Mouse (Mus musculus) midbrain, embryonic 10.5 days (tissue): ENCODE measurements at regions not wholly inside any gene's neighbourhood (a gene's known extent, or its start where the extent isn't known, plus 50 kb on each side); places are given as distances from the start of the nearest gene placed in this dataset.

Experiments
- DNase-seq: peaks from one replicate; pipeline ENCODE4 v3.0.0-alpha.2; 2017; ENCODE audit warnings: low spot score
- H3K27ac ChIP-seq: fragments of 300-500 bp; sonication (generic); replicated peaks from 2 replicates; pipeline ENCODE4 v1.5.1; 2016; ENCODE audit warnings: mild to moderate bottlenecking
- H3K27me3 ChIP-seq: fragments of 300-500 bp; sonication (generic); 2 replicates; pipeline ENCODE4 v1.6.1; 2016; ENCODE audit warnings: low read depth, mild to moderate bottlenecking; ENCODE audit not compliant: poor library complexity, severe bottlenecking
- H3K36me3 ChIP-seq: fragments of 300-500 bp; sonication (generic); 2 replicates; pipeline ENCODE4 v1.6.1; 2016; ENCODE audit warnings: mild to moderate bottlenecking, moderate library complexity
- H3K4me1 ChIP-seq: fragments of 300-500 bp; sonication (generic); 2 replicates; pipeline ENCODE4 v1.6.1; 2016
- H3K4me3 ChIP-seq: fragments of 300-500 bp; sonication (generic); 2 replicates; pipeline ENCODE4 v1.5.1; 2016; ENCODE audit warnings: mild to moderate bottlenecking, moderate library complexity
- H3K9me3 ChIP-seq: fragments of 300-500 bp; sonication (generic); replicated peaks from 2 replicates; pipeline ENCODE4 v1.6.1; 2016; ENCODE audit warnings: mild to moderate bottlenecking
- WGBS: fragments of 180-500 bp; shearing (Covaris S2); methylation state at CpG from one replicate; pipeline ENCODE4 v1.1.7; 2016; 5-methylcytosine and 5-hydroxymethylcytosine counted together

DNA sequence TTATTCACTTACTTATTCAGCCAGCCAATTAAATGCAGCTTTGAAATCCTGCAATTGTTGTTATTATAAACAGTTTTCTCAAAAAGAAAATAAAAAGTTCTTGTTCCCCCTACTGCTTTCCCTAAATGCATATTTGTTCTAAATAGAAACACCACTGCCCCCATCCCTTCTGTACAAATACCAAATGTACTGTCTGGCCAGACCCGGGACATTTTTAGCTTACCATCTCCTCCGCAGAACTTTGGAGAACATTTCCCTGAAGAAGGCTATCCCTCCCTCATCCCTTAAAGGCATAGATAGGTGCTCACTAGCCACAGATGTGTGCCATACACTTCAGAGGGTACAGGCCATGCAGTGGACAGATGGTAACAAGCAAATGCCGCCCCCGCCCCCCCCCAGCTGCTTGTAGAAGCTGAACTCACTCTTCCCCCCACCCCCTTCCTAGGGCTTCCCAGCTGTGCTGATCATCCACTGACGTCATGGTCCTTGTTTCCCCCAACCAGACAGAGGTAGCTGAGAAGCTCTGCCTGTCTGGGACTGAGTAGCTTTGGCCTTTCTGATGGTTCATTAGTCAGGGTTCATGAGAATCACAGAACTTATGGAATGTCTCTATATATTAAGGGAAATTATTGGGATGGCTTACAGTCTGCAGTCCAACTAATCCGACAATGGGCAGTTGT, 98.9 kb upstream of the Rbpj start:
- 86% methylated on average over 6 of the region's 6 CpGs for WGBS
- H3K27ac ChIP-seq: no peak overlapping the region

DNA sequence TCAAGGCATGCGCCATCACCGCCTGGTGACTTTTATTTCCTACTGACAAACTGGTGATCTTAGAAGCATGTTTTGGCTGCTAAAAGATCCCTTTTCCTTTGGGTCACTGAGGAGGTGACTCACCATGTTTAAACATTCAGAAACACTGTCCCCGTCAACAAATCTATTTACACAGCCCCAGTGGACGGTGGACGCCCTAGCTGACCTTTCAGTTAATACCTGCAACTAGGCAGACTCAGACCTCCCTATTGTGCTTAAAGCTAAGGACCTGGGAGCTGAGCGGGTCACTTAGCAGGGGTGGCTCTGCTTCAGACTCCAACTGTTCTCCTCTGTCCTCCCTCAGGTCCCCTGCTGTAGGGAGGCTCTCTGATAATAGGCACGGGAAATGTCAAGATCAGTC, 95.7 kb upstream of the Rbpj start:
- DNase-seq: no peak
- Histone ChIP-seq H3K27ac (no peak overlapping the region), H3K36me3 (no peaks in the 10 kb centered on the region), H3K4me1 (no peaks in the 10 kb centered on the region), H3K27me3 (no peaks in the 10 kb centered on the region), H3K4me3 (no peak overlapping the region), H3K9me3 (no peaks in the 10 kb centered on the region)
- 77% methylated on average over 7 of the region's 7 CpGs for WGBS

More for the DNA sequence above, 98.9 kb upstream of the Rbpj start:
- no peak for DNase-seq
- Histone ChIP-seq H3K4me1 (no peaks in the 10 kb centered on the region), H3K4me3 (no peak overlapping the region), H3K9me3 (no peaks in the 10 kb centered on the region), H3K36me3 (no peaks in the 10 kb centered on the region), H3K27me3 (no peaks in the 10 kb centered on the region)

DNA sequence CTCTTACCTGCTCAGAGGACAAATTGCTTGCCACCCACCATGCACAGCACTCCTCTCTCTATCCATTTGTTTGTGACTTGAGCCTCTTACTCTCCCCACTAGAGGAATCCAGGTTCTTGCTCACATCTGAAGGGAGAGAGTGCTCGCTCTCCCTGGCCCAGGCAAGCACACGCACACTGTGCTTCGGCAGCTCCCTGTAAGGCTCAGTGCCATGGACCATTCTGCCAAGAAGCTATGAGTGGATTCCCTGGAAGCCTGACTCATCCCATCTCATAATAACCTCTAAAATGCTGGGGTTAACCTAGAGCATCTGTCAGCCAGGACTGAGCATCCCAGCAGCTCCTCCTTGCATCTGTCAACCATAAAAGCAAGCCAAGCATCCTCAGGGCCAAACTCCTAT, 94.3 kb upstream of the Rbpj start:
- DNase-seq: no peak
- Histone ChIP-seq H3K36me3 (no peaks in the 10 kb centered on the region), H3K4me1 (no peaks in the 10 kb centered on the region), H3K9me3 (no peaks in the 10 kb centered on the region), H3K27ac (no peak overlapping the region), H3K27me3 (no peaks in the 10 kb centered on the region), H3K4me3 (no peak overlapping the region)
- 88% methylated on average over 3 of the region's 3 CpGs for WGBS

DNA sequence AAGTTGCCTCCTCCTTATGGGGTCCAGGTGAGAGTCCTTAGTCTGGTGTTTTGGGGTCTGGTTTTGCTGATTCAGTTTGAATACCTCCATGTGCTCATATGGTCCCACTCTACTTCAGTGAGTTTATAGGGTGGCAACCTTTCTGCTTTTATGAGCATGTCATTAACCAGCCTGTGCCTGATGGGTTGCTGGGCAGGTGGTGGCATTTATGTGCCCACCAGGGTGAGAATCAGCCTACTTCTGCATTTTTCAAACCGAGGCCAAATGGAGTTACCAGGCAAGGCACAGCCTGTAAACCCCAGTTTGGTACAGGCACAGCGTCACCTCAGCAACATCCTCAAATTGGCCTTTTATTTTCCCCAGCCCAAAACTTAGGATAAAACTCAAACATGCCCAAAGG, 92.6 kb upstream of the Rbpj start:
- Histone ChIP-seq H3K27ac (no peak overlapping the region), H3K9me3 (no peaks in the 10 kb centered on the region), H3K36me3 (no peaks in the 10 kb centered on the region), H3K27me3 (no peaks in the 10 kb centered on the region), H3K4me1 (no peaks in the 10 kb centered on the region), H3K4me3 (no peak overlapping the region)
- no peak for DNase-seq
- 87% methylated on average over 2 of the region's 2 CpGs for WGBS

DNA sequence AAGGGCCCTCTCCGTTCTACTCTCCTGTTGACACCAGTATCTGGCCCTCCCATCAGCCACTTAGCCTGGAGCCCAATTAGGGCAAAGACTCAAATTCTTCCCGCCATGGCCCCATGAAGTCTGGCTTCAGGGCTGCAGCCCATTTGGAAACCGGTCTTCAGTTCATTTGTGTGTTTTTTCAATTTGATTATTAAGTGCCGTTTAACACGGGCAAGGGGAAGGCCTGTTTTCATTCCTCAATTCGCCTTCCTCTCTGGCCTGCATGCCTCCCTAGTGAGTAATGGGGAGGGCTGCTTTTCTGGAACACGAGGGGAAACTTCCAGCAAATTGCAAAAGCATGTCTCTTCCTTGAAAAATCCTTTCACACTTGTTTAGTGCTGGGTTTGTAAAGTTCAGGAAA, 89.1 kb upstream of the Rbpj start:
- H3K27me3 ChIP-seq: no peaks in the 10 kb centered on the region
- no peak for DNase-seq
- H3K9me3 ChIP-seq: no peaks in the 10 kb centered on the region
- no peak overlapping the region for H3K27ac ChIP-seq
- H3K36me3 ChIP-seq: no peaks in the 10 kb centered on the region
- no peaks in the 10 kb centered on the region for H3K4me1 ChIP-seq
- 67% methylated on average over 7 of the region's 7 CpGs for whole genome bisulfite sequencing
- no peak overlapping the region for H3K4me3 ChIP-seq

DNA sequence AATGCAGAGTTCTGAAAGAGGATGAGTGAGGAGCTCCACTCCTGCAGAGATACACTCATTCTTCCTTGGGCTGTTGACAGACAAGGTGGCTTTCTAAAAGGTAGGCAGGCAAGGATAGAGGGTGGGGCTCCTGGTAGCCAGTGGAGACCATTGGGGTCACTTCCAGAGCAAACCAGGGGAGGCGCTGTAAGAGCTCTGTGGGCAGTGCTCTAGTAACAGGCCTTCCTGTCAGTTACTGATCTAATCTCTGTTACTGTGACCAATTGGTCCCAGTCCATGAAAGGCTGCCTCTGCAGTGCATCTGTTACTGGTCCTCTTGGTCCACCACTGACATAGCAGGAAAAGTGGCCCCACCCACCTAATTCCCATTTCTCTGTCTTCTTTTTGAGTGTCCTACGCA, 88.3 kb upstream of the Rbpj start:
- Histone ChIP-seq H3K4me1 (no peaks in the 10 kb centered on the region), H3K36me3 (no peaks in the 10 kb centered on the region), H3K27me3 (no peaks in the 10 kb centered on the region), H3K27ac (no peak overlapping the region), H3K4me3 (no peak overlapping the region), H3K9me3 (no peaks in the 10 kb centered on the region)
- 71% methylated on average over 2 of the region's 2 CpGs for WGBS
- no peak for DNase-seq

DNA sequence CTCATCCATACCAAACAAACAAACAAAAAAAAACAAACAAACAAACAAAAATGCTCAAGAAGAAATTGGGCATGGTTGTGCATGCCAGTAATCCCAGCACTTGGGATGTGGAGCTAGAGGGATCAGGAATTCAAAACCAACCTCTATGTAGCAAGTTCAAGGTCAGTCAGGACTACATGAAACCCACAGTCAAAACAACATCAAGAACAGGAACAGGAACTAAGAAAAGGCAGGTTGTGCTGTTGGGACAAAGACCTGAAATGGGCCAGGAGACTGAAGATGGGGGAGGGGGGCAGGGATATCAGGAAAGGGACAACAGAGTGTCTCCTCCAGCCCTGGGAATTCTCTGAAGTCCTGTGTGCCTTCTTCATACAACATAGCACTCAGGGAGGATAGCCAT, 87.8 kb upstream of the Rbpj start:
- Histone ChIP-seq H3K9me3 (no peaks in the 10 kb centered on the region), H3K27ac (no peak overlapping the region), H3K36me3 (no peaks in the 10 kb centered on the region), H3K27me3 (no peaks in the 10 kb centered on the region), H3K4me3 (no peak overlapping the region), H3K4me1 (no peaks in the 10 kb centered on the region)
- DNase-seq: no peak

DNA sequence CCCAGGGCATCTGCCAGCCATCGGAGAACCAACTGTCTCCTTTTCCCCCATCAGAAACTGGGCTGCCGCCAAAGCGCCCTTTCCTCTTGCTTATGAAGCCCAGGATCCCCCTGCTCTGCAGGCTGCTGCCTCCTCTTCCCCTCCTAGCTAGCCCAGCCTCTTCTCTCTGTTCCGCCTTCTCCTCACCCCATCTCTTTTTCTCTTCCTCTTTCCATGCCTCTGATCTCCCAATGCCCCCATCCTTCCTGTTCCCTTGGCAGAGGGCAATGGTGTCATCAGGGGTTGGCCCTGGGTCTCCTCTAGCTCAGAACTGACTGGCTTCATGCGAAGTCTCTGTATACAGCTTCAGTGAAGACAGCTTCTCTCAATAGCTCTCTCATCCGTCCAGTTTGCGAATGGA, 87.4 kb upstream of the Rbpj start:
- no peak for DNase-seq
- Histone ChIP-seq H3K36me3 (no peaks in the 10 kb centered on the region), H3K4me3 (no peak overlapping the region), H3K27ac (no peak overlapping the region), H3K27me3 (no peaks in the 10 kb centered on the region), H3K4me1 (no peaks in the 10 kb centered on the region), H3K9me3 (no peaks in the 10 kb centered on the region)
- 83% methylated on average over 7 of the region's 7 CpGs for WGBS

DNA sequence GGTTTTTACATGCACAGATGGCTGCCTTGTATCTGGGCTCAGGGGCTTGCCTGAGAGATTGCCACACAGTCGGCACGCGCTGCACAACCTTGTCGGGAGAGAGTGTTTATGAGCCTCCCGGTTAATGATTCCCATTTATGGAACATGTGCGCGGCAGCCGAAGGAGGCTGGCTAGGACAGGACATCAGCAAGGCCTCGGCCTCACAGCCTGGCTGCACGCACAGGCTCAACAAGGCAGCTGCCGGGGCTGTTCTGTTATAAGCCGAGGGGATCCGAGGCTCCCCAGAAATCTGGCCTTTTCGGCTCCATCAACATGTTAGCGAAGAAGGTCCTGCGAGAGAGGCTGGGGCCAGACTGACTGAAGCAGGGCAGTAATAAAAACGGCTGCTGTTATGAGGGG, 86.3 kb upstream of the Rbpj start:
- H3K4me1 ChIP-seq: no peaks in the 10 kb centered on the region
- no peak for DNase-seq
- no peak overlapping the region for H3K27ac ChIP-seq
- no peaks in the 10 kb centered on the region for H3K9me3 ChIP-seq
- no peak overlapping the region for H3K4me3 ChIP-seq
- H3K36me3 ChIP-seq: no peaks in the 10 kb centered on the region
- WGBS: 84% methylated on average over 17 of the region's 17 CpGs
- no peaks in the 10 kb centered on the region for H3K27me3 ChIP-seq

DNA sequence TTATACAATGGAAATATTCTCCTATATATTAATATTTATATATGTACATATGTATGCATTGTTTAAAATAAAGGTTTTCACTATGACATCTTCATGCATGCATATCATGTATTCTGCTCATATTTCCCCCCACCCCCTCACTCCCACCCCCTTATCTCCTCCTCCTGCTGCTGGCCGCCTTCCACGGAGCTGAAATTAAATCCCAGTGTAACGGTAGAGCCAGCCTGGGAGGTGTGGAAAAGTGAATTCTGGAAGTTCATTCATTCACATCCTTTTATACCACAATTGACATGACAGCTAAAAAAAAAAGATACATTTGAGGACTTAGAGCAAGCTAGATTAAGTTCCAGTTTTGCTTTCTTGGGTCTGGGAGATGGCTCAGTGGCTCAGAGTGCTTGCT, 85.7 kb upstream of the Rbpj start:
- Histone ChIP-seq H3K4me3 (no peak overlapping the region), H3K9me3 (no peaks in the 10 kb centered on the region), H3K36me3 (no peaks in the 10 kb centered on the region), H3K27ac (no peak overlapping the region), H3K27me3 (no peaks in the 10 kb centered on the region), H3K4me1 (no peaks in the 10 kb centered on the region)
- WGBS: 83% methylated on average over 3 of the region's 3 CpGs
- no peak for DNase-seq

DNA sequence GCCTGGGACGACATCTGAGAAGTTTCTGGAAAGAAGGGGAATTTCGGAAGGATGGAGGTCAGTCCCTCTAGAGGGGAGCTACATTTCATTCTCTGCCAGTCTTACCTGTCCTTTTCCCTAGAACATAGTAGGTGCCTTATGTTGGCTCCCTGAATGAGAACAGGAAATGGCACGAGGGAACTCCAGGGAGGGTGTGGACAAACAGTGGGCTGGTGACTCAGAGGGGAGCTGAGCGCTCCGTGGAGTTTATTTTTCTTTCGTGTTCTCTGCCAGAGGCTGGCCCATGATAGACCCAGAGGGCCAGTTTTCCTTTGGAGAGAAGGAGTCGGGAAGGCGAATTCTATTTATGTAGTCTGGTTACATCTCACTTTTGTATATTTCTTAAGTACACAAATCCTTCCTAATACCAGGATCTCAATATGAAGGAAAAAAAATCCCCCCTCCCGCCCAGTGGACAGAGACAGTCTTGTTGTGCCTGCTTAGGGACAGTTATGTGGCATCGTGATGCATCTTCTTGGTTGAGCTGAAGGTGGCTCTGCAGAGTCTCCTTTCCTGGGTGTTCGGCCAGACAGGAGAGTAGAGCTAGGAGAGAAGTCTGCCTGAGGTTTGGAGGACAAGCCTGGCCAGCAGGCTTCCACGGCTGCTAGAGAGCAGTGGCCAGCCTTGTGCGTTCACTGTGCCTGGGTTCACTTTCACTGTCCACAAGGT, 84.3 kb upstream of the Rbpj start:
- H3K9me3 ChIP-seq: no peaks in the 10 kb centered on the region
- H3K27me3 ChIP-seq: no peaks in the 10 kb centered on the region
- H3K4me1 ChIP-seq: no peaks in the 10 kb centered on the region
- 77% methylated on average over 13 of the region's 13 CpGs for WGBS
- no peak for DNase-seq
- H3K27ac ChIP-seq: no peak overlapping the region
- no peaks in the 10 kb centered on the region for H3K36me3 ChIP-seq
- no peak overlapping the region for H3K4me3 ChIP-seq

DNA sequence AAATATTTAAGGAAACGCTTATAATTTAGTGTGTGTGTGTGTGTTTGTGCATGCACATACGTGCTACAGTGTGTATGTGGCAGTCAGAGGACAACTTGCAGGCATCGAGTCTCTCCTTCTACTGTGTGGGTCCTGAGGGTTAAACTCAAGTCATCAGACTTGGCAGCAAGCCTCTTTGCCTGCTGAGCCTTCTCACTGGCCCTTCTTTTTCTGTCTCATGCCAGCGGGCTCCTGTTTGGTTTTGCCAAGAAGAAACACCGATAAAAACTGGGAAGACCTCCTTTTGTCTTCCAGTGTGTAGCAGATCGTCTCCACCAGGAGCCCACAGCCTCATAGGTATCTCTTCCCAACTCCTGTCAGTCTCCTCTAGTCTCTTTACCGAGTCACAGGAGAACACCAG, 81.9 kb upstream of the Rbpj start:
- DNase-seq: no peak
- no peaks in the 10 kb centered on the region for H3K27me3 ChIP-seq
- no peaks in the 10 kb centered on the region for H3K9me3 ChIP-seq
- H3K36me3 ChIP-seq: no peaks in the 10 kb centered on the region
- no peak overlapping the region for H3K4me3 ChIP-seq
- no peaks in the 10 kb centered on the region for H3K4me1 ChIP-seq
- no peak overlapping the region for H3K27ac ChIP-seq
- 92% methylated on average over 7 of the region's 7 CpGs for WGBS

DNA sequence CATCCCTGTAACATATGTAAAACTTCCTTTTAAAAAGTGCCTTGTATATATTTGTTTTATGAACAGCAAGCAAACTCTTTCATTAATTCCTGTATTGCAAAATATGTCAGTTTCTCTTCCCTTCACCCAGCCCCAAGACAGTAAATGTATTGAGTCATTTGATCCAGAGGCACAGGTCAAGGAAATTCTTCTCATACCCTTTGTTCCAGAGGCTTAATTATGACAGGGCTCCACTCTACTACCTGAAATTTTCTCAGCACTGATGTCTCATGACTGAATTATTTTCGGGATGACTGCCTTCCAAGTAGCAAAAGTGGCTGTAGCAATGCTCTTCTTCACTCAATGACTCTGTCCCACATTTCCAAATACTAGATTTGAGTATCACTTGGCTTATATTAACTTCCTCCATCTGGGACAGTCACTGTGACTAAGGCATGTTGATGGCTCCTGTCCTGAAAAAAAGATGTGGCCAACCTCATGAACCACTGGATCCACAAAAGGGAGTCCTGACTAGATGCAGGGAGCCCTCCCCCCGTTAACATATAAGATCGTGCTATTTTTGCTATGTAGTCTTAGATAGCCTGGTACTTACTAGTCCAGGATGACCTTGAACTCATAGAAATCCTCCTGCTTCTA, 80.3 kb upstream of the Rbpj start:
- no peak overlapping the region for H3K27ac ChIP-seq
- WGBS: 87% methylated on average over 3 of the region's 3 CpGs

More for the DNA sequence above, 80.3 kb upstream of the Rbpj start:
- Histone ChIP-seq H3K9me3 (no peaks in the 10 kb centered on the region), H3K4me3 (no peak overlapping the region), H3K4me1 (no peaks in the 10 kb centered on the region), H3K36me3 (no peaks in the 10 kb centered on the region), H3K27me3 (no peaks in the 10 kb centered on the region)
- DNase-seq: no peak
